Mouse (Mus musculus) lung, embryonic 14.5 days (tissue): ENCODE measurements at regions not wholly inside any gene's neighbourhood (a gene's known extent, or its start where the extent isn't known, plus 50 kb on each side); places are given as distances from the start of the nearest gene placed in this dataset.

ENCODE experiments used
- ATAC-seq: fragments of 200-750 bp; cut with Nextera tagmentation; 2 replicates; pipeline ENCODE4 v1.8.0; 2017; ENCODE audit warnings: mild to moderate bottlenecking, moderate TSS enrichment, moderate library complexity; ENCODE audit not compliant: insufficient read depth
- DNase-seq: peaks from one replicate; pipeline ENCODE4 v3.0.0-alpha.2; 2015
- H3K27ac ChIP-seq: fragments of 300-500 bp; sonication (generic); 2 replicates; pipeline ENCODE4 v1.5.1; 2014; ENCODE audit warnings: low read depth, mild to moderate bottlenecking, moderate library complexity
- H3K27me3 ChIP-seq: fragments of 300-500 bp; sonication (generic); 2 replicates; pipeline ENCODE4 v1.6.1; 2014; ENCODE audit warnings: low read length, control low read depth; ENCODE audit not compliant: insufficient read depth
- H3K36me3 ChIP-seq: fragments of 300-500 bp; sonication (generic); 2 replicates; pipeline ENCODE4 v1.6.1; 2014; ENCODE audit warnings: control low read depth; ENCODE audit not compliant: insufficient read depth
- H3K4me1 ChIP-seq: fragments of 300-500 bp; sonication (generic); 2 replicates; pipeline ENCODE4 v1.6.1; 2014; ENCODE audit warnings: antibody characterized with exemption, control low read depth; ENCODE audit not compliant: insufficient read depth
- H3K4me2 ChIP-seq: fragments of 300-500 bp; sonication (generic); 2 replicates; pipeline ENCODE4 v1.6.1; 2014; ENCODE audit warnings: mild to moderate bottlenecking
- H3K4me3 ChIP-seq: fragments of 300-500 bp; sonication (generic); 2 replicates; pipeline ENCODE4 v1.5.1; 2014; ENCODE audit warnings: low read depth, low read length
- H3K9ac ChIP-seq: fragments of 300-500 bp; sonication (generic); 2 replicates; pipeline ENCODE4 v1.6.1; 2014
- H3K9me3 ChIP-seq: fragments of 300-500 bp; sonication (generic); 2 replicates; pipeline ENCODE4 v1.6.1; 2016; ENCODE audit warnings: low read depth, low read length, control low read depth
- CTCF ChIP-seq: IDR thresholded peaks from 2 replicates; pipeline ENCODE4 v1.5.1; 2016; ENCODE audit warnings: antibody characterized with exemption, low read depth
- WGBS: fragments of 180-500 bp; shearing (Covaris S2); extraction: QIAGEN DNeasy Blood & Tissue Kit; methylation state at CpG from one replicate; pipeline ENCODE4 v1.1.7; 2014; 5-methylcytosine and 5-hydroxymethylcytosine counted together

DNA sequence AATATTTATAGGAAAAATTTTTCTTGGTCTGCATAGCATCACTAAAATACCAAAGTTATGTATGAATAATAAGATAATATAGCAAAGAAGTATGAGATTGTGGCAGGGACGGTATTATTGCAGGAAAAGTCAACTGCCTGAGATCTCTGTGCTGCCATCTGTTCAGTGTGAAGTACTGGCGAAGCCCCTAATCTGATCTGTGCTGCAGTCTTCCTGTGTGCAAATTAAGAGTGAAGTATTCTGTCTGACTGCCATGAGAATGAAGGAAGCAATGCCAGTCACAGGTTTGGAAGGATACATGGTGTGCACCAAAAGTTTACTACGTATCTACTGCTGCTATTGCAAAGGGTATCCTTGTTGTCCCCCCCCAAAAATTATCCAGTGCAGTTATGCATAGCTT, 501.5 kb downstream of the Rab28 start:
- H3K4me1 ChIP-seq: no peaks in the 10 kb centered on the region
- H3K4me2 ChIP-seq: no peak overlapping the region
- WGBS: 76% methylated on average over 3 of the region's 3 CpGs
- ATAC-seq (no peak), DNase-seq (no peak)
- no peaks in the 10 kb centered on the region for H3K27me3 ChIP-seq
- H3K27ac ChIP-seq: no peak overlapping the region
- H3K4me3 ChIP-seq: no peak overlapping the region
- no peaks in the 10 kb centered on the region for H3K36me3 ChIP-seq
- TF ChIP-seq CTCF: no peak
- no peak overlapping the region for H3K9ac ChIP-seq
- H3K9me3 ChIP-seq: no peaks in the 10 kb centered on the region

DNA sequence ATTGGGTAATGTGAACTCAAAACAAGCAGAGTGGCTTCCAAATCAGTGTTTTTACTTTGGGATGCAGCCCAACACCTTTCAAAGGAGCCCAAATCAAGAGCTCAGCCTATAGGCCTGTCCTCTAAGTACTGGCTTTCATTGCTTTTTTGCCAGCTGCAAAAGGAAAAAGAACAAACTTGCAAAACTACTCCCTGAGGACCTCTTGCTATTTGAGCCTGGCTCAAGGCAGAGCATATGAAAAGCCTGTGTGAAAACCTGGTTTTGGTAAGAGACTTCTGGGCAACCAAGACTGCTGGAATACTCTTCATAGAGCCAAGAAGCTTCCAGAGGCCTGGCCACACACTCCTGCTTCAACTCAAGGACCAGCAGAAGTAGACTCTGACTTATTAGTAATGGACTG, 503.5 kb downstream of the Rab28 start:
- no peak for DNase-seq
- ATAC-seq: no peak
- Histone ChIP-seq H3K27ac (no peak overlapping the region), H3K9me3 (no peaks in the 10 kb centered on the region), H3K4me3 (no peak overlapping the region), H3K27me3 (no peaks in the 10 kb centered on the region), H3K36me3 (no peaks in the 10 kb centered on the region), H3K9ac (no peak overlapping the region), H3K4me2 (no peak overlapping the region), H3K4me1 (no peaks in the 10 kb centered on the region)
- no peak for TF ChIP-seq CTCF

DNA sequence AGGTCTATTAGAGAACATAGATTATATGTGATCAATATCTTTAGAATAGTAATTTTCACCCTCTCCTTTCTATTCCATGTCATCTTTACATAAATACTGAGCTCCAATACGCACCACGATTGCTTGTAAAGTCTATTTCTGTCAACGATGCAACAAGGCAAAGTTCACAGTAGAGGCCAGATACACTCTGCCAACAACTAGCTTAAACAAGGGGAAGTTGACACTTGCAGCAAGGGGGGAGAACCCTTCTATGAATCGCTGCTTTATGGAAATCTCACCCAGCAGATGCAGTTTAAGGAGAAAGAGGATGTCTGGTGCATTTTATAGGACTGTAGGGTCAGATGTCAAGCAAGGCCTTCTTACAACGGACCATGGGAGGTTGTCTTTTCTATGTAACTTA, 520.8 kb downstream of the Rab28 start:
- Histone ChIP-seq H3K27me3 (no peaks in the 10 kb centered on the region), H3K9ac (no peak overlapping the region), H3K4me1 (no peaks in the 10 kb centered on the region), H3K27ac (no peak overlapping the region), H3K9me3 (no peaks in the 10 kb centered on the region), H3K36me3 (no peaks in the 10 kb centered on the region), H3K4me2 (no peak overlapping the region), H3K4me3 (no peak overlapping the region)
- 44% methylated on average over 5 of the region's 5 CpGs for WGBS
- no peak for TF ChIP-seq CTCF
- DNase-seq (no peak), ATAC-seq (no peak)

DNA sequence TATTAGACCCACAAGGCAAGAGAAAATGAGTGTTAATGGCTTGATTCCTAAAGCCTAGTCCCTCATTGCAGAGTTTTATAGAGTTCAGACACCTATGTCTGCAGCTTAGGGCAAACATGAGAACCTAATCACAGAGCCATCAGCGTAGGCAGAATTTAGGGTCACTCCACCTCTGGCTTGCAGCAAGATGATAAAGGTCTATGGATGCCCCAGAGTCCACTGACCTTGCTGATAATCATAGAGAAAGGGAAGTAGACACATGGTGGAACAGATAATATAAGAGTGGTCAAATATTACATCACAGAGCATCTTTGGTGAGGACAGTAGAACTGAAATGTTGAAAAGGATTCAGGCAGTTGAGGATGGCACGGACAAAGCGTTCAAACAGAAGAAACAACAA, 530.7 kb downstream of the Rab28 start:
- Histone ChIP-seq H3K27ac (no peak overlapping the region), H3K36me3 (no peaks in the 10 kb centered on the region), H3K9ac (no peak overlapping the region), H3K9me3 (no peaks in the 10 kb centered on the region), H3K27me3 (no peaks in the 10 kb centered on the region), H3K4me2 (no peak overlapping the region), H3K4me1 (no peaks in the 10 kb centered on the region), H3K4me3 (no peak overlapping the region)
- ATAC-seq: no peak
- DNase-seq: no peak
- WGBS: 83% methylated on average over 3 of the region's 3 CpGs
- no peak for TF ChIP-seq CTCF

DNA sequence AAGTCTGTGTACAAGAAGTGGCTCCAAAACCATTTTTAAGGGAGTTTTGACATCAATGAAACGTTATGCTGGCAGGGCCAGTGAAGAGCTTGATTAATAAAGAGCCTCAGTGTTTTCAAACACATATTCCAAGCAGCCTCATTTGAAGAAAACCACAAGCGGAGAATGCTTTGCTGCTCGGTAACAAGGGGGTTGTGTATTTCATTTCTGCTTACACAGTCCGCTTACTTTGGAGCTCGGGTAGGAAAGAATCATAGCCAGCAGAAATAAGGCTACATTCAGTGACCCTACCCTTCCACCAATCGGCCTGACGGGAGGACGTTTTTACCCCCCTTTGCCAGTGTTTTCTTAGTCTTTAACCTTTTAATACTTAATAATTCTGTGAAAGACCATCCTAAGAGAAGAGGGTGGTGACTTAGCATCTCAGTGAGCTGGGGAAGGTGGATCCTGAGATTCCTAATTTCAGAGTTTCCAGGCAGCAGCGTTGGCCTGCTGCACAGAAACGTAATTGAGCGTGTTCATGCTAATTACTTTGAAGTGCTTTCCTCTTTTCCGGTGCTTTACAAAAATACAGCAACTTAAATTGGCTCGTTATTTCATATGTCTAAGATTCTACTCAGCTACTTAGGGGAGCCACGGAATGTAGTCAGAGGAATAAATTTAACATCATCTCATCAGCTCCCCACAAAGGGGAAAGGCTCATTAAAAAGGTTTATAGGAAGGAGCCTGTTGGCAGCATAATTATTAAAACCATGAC, 541.9 kb downstream of the Rab28 start:
- DNase-seq: no peak
- Histone ChIP-seq H3K9me3 (no peaks in the 10 kb centered on the region), H3K27ac (no peak overlapping the region), H3K4me3 (no peak overlapping the region), H3K4me2 (no peak overlapping the region), H3K36me3 (no peaks in the 10 kb centered on the region), H3K9ac (no peak overlapping the region), H3K27me3 (no peaks in the 10 kb centered on the region), H3K4me1 (no peaks in the 10 kb centered on the region)
- WGBS: 65% methylated on average over 14 of the region's 14 CpGs
- no peak for ATAC-seq
- TF ChIP-seq CTCF: no peak

DNA sequence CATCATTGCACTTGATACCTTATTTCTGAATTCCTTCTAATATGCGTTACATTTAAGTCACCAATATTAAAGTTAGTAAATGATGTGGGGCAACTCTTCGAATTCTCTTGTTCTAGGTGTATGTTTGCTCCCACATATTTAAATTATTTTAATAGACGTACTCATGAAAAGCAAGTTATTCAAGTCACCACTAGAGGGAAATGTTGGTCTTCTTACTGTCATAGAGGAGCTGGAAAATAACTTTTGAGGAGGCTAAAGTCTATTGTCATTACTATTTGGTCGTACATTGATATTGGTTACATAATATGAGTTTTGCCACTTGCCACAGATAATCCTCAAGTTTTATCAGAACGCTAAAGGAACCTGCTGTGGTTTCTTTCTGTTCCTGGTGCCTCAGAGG, 582.9 kb downstream of the Rab28 start:
- no peak overlapping the region for H3K27ac ChIP-seq
- no peak overlapping the region for H3K4me3 ChIP-seq
- ATAC-seq (no peak), DNase-seq (peak; percentile 80)
- no peak overlapping the region for H3K4me2 ChIP-seq
- H3K36me3 ChIP-seq: no peaks in the 10 kb centered on the region
- TF ChIP-seq CTCF: peak; percentile 68
- no peak overlapping the region for H3K9ac ChIP-seq
- H3K9me3 ChIP-seq: no peaks in the 10 kb centered on the region
- 17% methylated on average over 5 of the region's 5 CpGs for WGBS
- no peaks in the 10 kb centered on the region for H3K27me3 ChIP-seq
- no peaks in the 10 kb centered on the region for H3K4me1 ChIP-seq

DNA sequence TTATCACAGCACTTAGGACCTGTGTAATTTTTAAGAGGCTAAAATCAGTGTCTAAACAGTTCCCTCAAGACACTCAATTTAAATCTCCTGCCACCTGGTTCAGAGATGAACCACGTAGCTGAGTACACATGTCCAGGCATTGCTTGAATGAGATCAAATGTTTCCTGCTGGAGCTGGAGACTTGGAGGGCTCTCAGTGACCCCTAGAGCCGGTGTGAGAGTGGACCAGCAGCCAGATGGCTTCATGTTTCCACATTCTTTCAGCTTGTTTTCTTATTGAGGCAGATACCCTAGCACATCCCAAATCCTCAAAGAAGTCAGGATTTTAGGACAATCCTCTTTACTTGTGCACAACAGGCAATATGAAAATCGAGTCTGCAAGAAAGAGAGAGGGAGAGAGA, 590.3 kb downstream of the Rab28 start:
- no peak for DNase-seq
- Histone ChIP-seq H3K36me3 (no peaks in the 10 kb centered on the region), H3K9ac (no peak overlapping the region), H3K27me3 (no peaks in the 10 kb centered on the region), H3K4me1 (no peaks in the 10 kb centered on the region), H3K4me2 (no peak overlapping the region), H3K4me3 (no peak overlapping the region), H3K27ac (no peak overlapping the region), H3K9me3 (no peaks in the 10 kb centered on the region)
- TF ChIP-seq CTCF: no peak
- WGBS: 22% methylated on average over 3 of the region's 3 CpGs
- no peak for ATAC-seq

DNA sequence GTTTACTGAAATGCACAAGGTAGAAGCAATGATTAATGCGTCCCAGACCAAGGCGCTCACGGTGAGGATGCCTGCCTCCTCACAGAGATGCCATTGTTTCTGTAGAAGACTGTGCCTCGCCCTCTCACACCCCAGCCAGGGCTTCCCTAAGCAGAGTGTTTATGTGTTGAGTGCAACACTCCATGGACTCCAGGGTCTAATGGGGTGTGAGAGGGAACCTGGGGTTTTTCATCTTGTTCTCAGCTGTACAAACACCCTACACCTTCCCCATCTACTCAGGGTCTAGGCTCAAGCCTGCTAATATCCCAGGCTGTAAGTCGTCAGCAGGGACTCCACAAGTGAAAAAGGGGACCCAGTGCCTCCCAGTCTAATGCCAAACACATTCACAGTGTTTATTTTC, 620.2 kb downstream of the Rab28 start:
- no peak for DNase-seq
- ATAC-seq: no peak
- 23% methylated on average over 5 of the region's 5 CpGs for WGBS

More for the DNA sequence above, 620.2 kb downstream of the Rab28 start:
- H3K27me3 ChIP-seq: no peaks in the 10 kb centered on the region
- no peak overlapping the region for H3K4me3 ChIP-seq
- TF ChIP-seq CTCF: no peak
- H3K4me2 ChIP-seq: no peak overlapping the region
- H3K36me3 ChIP-seq: no peaks in the 10 kb centered on the region
- no peaks in the 10 kb centered on the region for H3K9me3 ChIP-seq
- no peak overlapping the region for H3K27ac ChIP-seq
- H3K9ac ChIP-seq: no peak overlapping the region
- H3K4me1 ChIP-seq: no peaks in the 10 kb centered on the region
